Mouse (Mus musculus): ENCODE data around the gene Nav2. TPM values are rescaled to one million over a fixed set of nuclear protein-coding genes. Genes with fewer than 3 reads are reported as not detected.

The Nav2 gene
- polyA plus RNA-seq, 1 experiment = 4.4 TPM

GRCm38 (mm10) chr7:49571606-49572005 is 663.1 kb downstream of the Nav2 start:
- DNase-seq (ENCODE audit: low read depth, low spot score) = no peak
- WGBS = 98% methylated on average over 2 of the region's 2 CpGs

- 94% methylated on average over 9 of the region's 9 CpGs for WGBS
- DNase-seq (ENCODE audit: low read depth, low spot score) = no peak
Measured at GRCm38 (mm10) chr7:49575226-49575625, 666.7 kb downstream of the Nav2 start.

DNA sequence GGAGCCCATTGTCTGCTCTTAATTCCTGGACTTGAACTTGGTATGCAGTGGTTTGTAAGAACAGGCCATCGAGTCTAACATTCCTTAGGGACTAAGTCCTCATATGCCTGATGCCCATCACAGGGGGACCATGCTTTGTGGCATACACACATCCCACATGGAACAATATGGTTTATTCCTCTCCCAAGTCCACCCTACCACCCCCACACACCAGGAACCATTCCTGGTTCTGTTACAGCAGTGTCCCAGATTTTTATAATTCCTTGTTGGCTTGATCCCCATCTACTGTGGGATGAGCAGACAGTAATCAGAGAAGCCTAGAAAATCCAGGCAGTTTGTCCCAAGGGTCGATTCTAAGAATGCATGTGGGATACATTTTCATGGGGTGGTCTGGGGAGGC is 668.6 kb downstream of the Nav2 start:
- WGBS = 82% methylated on average over 2 of the region's 2 CpGs
- DNase-seq (ENCODE audit: low read depth, low spot score) = no peak

DNA sequence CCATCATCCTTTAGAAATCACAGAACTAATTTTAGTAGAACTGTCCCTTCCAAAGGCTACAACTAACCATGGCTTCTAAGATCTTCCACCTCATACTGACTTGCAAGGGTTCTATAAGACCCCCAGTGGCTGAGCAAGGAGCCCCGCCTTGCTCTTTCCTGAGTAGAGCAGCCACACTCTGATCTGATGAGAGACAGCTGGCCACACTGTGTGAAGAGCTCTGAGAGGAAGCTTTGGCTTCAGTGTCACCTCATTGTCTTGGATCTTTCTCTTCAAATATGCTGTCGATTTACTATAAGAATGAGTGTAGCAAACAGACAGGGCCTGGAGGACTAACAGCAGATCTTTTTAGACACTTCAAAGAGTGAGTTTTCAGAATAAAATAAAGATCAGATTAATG is 673.4 kb downstream of the Nav2 start:
- no peak for DNase-seq (ENCODE audit: low read depth, low spot score)
- 86% methylated on average over 2 of the region's 2 CpGs for WGBS

DNA sequence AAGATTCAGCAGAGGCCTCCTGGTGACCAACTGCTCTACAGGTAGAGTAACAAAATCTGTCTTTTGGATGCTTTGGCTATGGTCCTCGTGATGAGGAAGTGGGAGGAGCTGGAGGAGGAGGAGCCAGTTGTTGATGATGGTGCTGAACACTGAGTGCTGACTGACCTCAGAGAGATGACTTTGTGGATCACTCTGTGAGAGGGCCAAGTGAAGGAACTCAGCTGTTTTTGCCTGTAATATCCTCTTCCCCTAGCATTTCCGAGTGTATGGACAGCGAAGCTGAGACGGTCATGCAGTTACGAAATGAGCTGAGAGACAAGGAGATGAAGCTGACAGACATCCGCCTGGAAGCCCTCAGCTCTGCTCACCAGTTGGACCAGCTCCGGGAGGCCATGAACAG is 674.0 kb downstream of the Nav2 start:
- 80% methylated on average over 7 of the region's 7 CpGs for WGBS
- no peak for DNase-seq (ENCODE audit: low read depth, low spot score)

DNA sequence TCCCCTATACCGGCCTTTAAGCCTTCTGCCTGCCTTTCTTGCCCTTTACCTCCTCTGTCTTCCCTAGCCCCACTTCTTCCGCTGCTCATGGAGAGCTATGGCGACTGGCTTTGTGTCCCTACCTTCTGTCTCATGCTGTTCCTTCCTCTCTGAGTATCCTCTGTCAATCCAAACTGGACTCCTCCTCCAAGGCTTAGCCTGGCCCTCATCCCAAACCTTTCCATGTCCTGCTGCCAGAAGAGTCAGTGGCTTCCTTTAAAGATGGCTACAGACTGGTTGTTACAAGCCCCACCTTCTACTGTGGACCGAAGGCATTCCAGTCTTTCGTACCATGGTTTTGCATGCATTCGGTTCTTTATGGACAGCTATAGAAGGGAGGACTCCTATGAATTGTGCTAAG is 674.7 kb downstream of the Nav2 start:
- 96% methylated on average over 6 of the region's 6 CpGs for WGBS
- DNase-seq (ENCODE audit: low read depth, low spot score) = no peak

DNA sequence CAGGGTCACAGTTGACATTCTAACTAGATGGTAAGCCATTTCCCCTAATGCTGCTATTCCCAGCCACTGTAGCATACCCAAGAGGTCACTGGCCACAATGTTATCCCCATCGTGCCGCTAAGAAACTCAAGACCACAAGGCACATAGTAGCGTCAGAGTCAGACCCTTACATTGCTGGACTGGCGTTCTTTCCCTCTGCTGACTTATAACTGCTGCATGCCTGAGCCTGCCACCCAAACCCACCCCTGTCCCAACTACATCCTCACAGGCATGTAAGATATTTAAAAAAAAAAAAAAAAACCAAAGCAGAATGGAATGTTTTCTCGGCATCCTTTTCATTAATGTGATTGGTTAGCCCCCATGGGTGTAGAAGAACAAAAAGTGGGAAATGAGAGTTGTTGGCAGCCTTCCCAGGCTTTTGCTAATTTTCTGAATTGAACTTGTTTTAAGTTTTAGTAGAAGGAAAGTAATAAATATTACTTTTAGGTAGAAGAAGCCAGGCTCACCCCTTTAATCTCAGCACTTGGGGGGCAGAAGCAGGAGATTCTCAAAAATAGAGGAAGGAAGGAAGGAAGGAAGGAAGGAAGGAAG is 678.1 kb downstream of the Nav2 start:
- DNase-seq (ENCODE audit: low read depth, low spot score) = no peak
- 85% methylated on average over 5 of the region's 5 CpGs for WGBS

DNA sequence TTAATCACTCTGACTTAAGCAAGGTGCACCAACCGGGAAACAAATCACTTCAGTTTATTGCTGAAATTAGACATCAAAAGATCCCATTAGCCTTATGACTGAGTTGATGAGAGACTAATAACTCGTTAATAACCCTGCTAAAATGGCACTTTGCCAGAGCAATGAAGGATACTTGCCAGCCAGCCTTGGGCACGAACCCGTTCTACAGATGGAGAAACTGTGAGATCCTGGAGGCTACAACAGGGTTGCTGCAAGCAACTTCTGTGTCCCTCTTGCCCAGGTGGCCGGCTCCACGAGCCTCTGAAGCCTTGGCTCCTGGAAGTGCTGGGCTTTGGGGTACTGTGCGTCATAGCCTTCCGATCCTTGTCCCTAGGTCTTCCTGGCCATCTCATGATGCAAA is 681.1 kb downstream of the Nav2 start:
- WGBS = 88% methylated on average over 8 of the region's 8 CpGs

DNA sequence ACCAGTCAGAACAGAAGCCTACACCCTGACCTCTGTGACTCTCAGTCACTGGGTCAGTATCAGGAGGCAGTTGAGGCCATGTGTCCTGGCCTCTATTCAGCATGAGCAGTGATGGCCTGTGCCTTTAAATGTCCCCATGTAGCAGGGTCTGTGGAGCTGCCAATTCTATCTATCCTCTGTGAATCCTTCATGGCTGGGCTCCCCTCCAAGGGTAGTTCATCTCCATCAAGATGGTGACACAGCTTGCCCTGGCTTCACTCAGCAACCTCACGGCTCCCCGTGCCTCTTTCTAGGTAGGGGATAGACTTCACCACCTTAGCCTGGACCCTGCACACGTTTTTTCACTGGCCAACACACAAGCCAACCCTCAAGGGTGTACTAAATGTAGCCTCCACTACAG is 689.3 kb downstream of the Nav2 start:
- 87% methylated on average over 3 of the region's 3 CpGs for WGBS
- no peak for DNase-seq (ENCODE audit: low read depth, low spot score)

More for the DNA sequence above, 681.1 kb downstream of the Nav2 start:
- DNase-seq (ENCODE audit: low read depth, low spot score) = no peak

DNA sequence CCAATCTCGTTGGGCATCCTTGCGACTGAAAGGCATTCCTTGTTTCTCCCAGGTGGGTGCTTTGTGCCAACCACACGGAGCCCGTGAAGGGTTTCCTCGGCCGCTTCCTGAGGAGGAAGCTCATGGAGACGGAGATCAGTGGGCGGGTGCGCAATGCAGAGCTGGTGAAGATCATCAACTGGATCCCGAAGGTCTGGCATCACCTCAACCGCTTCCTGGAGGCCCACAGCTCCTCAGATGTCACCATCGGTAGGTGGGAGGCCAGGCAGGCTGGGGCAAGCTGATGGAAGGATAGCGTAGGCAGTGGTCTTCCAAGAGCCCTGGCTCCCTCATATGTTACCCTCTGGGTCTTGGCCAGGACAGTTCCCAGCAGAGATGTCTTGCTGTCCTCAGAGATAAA is 689.7 kb downstream of the Nav2 start:
- 89% methylated on average over 13 of the region's 13 CpGs for WGBS
- no peak for DNase-seq (ENCODE audit: low read depth, low spot score)

GRCm38 (mm10) chr7:49599950-49600349 is 691.4 kb downstream of the Nav2 start:
- DNase-seq (ENCODE audit: low read depth, low spot score) = no peak
- 81% methylated on average over 3 of the region's 3 CpGs for WGBS

- peak; percentile 44 for DNase-seq (ENCODE audit: low read depth, low spot score)
Measured at GRCm38 (mm10) chr7:49601191-49601975, 692.9 kb downstream of the Nav2 start.

GRCm38 (mm10) chr7:49604244-49604643 is 695.7 kb downstream of the Nav2 start:
- 94% methylated on average over 14 of the region's 14 CpGs for WGBS
- no peak for DNase-seq (ENCODE audit: low read depth, low spot score)

More at GRCm38 (mm10) chr7:49601191-49601975, 692.9 kb downstream of the Nav2 start:
- 18% methylated on average over 13 of the region's 13 CpGs for WGBS

- WGBS = 86% methylated on average over 15 of the region's 15 CpGs
- DNase-seq (ENCODE audit: low read depth, low spot score) = no peak
Measured at GRCm38 (mm10) chr7:49604965-49605795, 696.7 kb downstream of the Nav2 start.

GRCm38 (mm10) chr7:49616258-49616735 is 707.8 kb downstream of the Nav2 start:
- 4% methylated on average over 7 of the region's 7 CpGs for WGBS
- DNase-seq (ENCODE audit: low read depth, low spot score) = peak; percentile 27

- 84% methylated on average over 4 of the region's 4 CpGs for WGBS
Measured at GRCm38 (mm10) chr7:49617087-49617486, 708.6 kb downstream of the Nav2 start.

DNA sequence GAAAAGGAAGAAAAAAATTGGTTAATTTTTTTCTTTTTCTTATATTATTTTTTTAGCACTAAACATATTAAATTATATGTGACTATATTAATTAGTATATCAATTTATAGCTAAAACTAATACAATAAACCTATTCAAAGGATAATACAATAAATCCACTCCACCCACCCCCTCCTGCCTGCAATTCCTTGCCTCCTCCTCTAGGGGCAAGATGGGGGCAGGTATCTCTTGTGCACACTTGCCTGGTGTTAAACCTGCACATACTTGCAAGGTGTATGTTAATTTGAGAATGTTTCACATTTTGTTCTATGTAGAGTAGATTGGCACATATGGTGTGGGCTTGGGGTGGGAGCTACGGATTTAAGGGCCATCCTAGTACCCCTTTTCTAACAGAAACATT is 711.6 kb downstream of the Nav2 start:
- 86% methylated on average over 1 of the region's 1 CpGs for WGBS
- DNase-seq (ENCODE audit: low read depth, low spot score) = no peak

More at GRCm38 (mm10) chr7:49617087-49617486, 708.6 kb downstream of the Nav2 start:
- DNase-seq (ENCODE audit: low read depth, low spot score) = no peak

- no peak for DNase-seq (ENCODE audit: low read depth, low spot score)
- 19% methylated on average over 9 of the region's 9 CpGs for WGBS
Measured at GRCm38 (mm10) chr7:49631885-49632284, 723.4 kb downstream of the Nav2 start.

DNA sequence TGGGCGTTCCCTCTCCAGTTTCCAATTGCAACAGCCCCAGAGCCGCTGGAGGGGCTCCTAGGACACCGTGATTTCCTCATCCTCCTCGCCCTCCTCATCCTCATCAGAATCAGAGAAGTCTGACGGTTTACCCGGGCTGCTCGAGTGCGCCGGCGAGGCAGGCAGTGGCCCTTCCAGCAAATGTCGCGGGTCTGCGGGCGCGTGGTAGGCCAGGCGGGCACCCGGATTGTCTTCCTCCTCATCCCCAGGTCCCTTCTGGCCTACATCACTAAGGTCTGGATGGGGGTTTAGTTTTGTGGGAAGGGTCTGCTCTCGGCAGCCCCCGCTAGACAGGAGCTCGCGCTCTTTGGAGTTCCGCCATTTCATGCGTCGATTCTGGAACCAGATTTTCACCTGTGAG is 723.9 kb downstream of the Nav2 start:
- DNase-seq (ENCODE audit: low read depth, low spot score) = no peak
- 6% methylated on average over 24 of the region's 24 CpGs for WGBS

GRCm38 (mm10) chr7:49633375-49633956 is 725.0 kb downstream of the Nav2 start:
- DNase-seq (ENCODE audit: low read depth, low spot score) = no peak

More at GRCm38 (mm10) chr7:49633375-49633956, 725.0 kb downstream of the Nav2 start:
- WGBS = 1% methylated on average over 33 of the region's 33 CpGs

Measured in large intestine, adult 2 months (tissue).